Mouse (Mus musculus): Measurements from ENCODE around the gene Lrrc55.

- no peak for TF ChIP-seq CTCF (IDR thresholded peaks at IDR 0.05; ENCODE audit: extremely low read depth, insufficient read depth, low read length)
- no peak for TF ChIP-seq POLR2A (IDR thresholded peaks at IDR 0.05; ENCODE audit: extremely low read depth, insufficient read depth, low read length)
Observed at GRCm38 (mm10) chr2:85137601-85138140, 59.3 kb downstream of the Lrrc55 start.
